Mouse (Mus musculus) left cerebral cortex, postnatal 36 days (tissue): ENCODE data around the gene Nmnat3. TPM values are rescaled to one million over a fixed set of nuclear protein-coding genes. Genes with fewer than 3 reads are reported as not detected.

Experiments used
- DNase-seq, 2 experiments: peaks; one replicate each; pipeline ENCODE4 v3.0.0; 2021 to 2022; ENCODE audit warnings: low spot score in 2 of 2, mixed read lengths in 1 of 2
- intact Hi-C: fragments of 180-260 bp; cut with DNase I; formaldehyde crosslinking; loops from one replicate; pipeline ENCODE4 v1.15.1; 2025
- total RNA-seq, 2 experiments: library from RNA; stranded (reverse); gene quantifications; 2 replicates each; pipeline ENCODE4 v1.2.3; 2021

Gene Nmnat3
- total RNA-seq, 2 experiments from 2014 or later: 2.1 to 2.7 TPM

- intact Hi-C loops: no loop called here
- no peak for DNase-seq
Measured at GRCm38 (mm10) chr9:98307011-98307410, 19.8 kb downstream of the Nmnat3 start.

GRCm38 (mm10) chr9:98311316-98311965 is 24.2 kb downstream of the Nmnat3 start:
- intact Hi-C loops: no loop called here

GRCm38 (mm10) chr9:98312622-98313374 is 25.6 kb downstream of the Nmnat3 start:
- intact Hi-C loops: no loop called here

More at GRCm38 (mm10) chr9:98311316-98311965, 24.2 kb downstream of the Nmnat3 start:
- no peak for DNase-seq

GRCm38 (mm10) chr9:98313587-98313986 is 26.4 kb downstream of the Nmnat3 start:
- no peak for DNase-seq
- intact Hi-C loops: no loop called here

More at GRCm38 (mm10) chr9:98312622-98313374, 25.6 kb downstream of the Nmnat3 start:
- no peak for DNase-seq

- intact Hi-C loops: no loop called here
- DNase-seq: no peak
Measured at GRCm38 (mm10) chr9:98314059-98314650, 26.9 kb downstream of the Nmnat3 start.

GRCm38 (mm10) chr9:98317897-98318296 is 30.7 kb downstream of the Nmnat3 start:
- DNase-seq: no peak
- intact Hi-C loops: no loop called here

- intact Hi-C loops: no loop called here
- DNase-seq: no peak
Measured at GRCm38 (mm10) chr9:98318875-98319274, 31.6 kb downstream of the Nmnat3 start.

GRCm38 (mm10) chr9:98320785-98321184 is 33.5 kb downstream of the Nmnat3 start:
- intact Hi-C loops: no loop called here
- DNase-seq: no peak

- DNase-seq: no peak
Measured at GRCm38 (mm10) chr9:98326088-98326487, 38.9 kb downstream of the Nmnat3 start.

GRCm38 (mm10) chr9:98328415-98329176 is 41.4 kb downstream of the Nmnat3 start:
- intact Hi-C loops: no loop called here
- no peak for DNase-seq

More at GRCm38 (mm10) chr9:98326088-98326487, 38.9 kb downstream of the Nmnat3 start:
- intact Hi-C loops: no loop called here

- peak; percentile 48 to 59 for DNase-seq
- intact Hi-C loops: no loop called here
Measured at GRCm38 (mm10) chr9:98329274-98330105, 42.3 kb downstream of the Nmnat3 start.

GRCm38 (mm10) chr9:98333219-98333754 is 46.1 kb downstream of the Nmnat3 start:
- intact Hi-C loops: no loop called here

GRCm38 (mm10) chr9:98337881-98338769 is 50.9 kb downstream of the Nmnat3 start:
- intact Hi-C loops: no loop called here
- DNase-seq: peak; percentile 21 to 41

More at GRCm38 (mm10) chr9:98333219-98333754, 46.1 kb downstream of the Nmnat3 start:
- DNase-seq: no peak

GRCm38 (mm10) chr9:98339971-98340370 is 52.7 kb downstream of the Nmnat3 start:
- intact Hi-C loops: no loop called here
- DNase-seq: no peak

- no peak for DNase-seq
- intact Hi-C loops: no loop called here
Measured at GRCm38 (mm10) chr9:98340427-98340826, 53.2 kb downstream of the Nmnat3 start.

- intact Hi-C loops: no loop called here
- DNase-seq: no peak
Measured at GRCm38 (mm10) chr9:98345840-98346239, 58.6 kb downstream of the Nmnat3 start.

GRCm38 (mm10) chr9:98346240-98346639 is 59.0 kb downstream of the Nmnat3 start:
- no peak for DNase-seq
- intact Hi-C loops: no loop called here

- no peak for DNase-seq
- intact Hi-C loops: no loop called here
Measured at GRCm38 (mm10) chr9:98347021-98347420, 59.8 kb downstream of the Nmnat3 start.
